Comparison of ENCODE assay signal across 11 mouse cellular contexts in genomic region chr6:100110981-100111660, GRCm38 (mm10).
DNase-seq lines count a peak whose midpoint lies in the region; ATAC-seq lines count a peak whose summit lies in the region.
"Had no signal": no experiment of that assay in that cellular context is flagged by ENCODE, and none has a peak within 500 bp of the region (broad histone marks: within the 10 kb centered on the region; RNA-seq: fewer than 3 reads in every experiment).

No protein-coding gene starts in this region.

- no peak overlapping the region for H3K4me2 ChIP-seq in kidney, embryonic 16.5 days (replicated peaks; ENCODE audit: low read depth, low read length)
- H3K4me2 ChIP-seq: limb, embryonic 12.5 days; lung, embryonic 14.5 days had no signal

- 71% methylated on average over 2 of the region's 2 CpGs for WGBS in kidney, embryonic 16.5 days

- no peaks in the 10 kb centered on the region for H3K9me3 ChIP-seq in kidney, embryonic 16.5 days (ENCODE audit: low read length)
- H3K9me3 ChIP-seq: limb, embryonic 12.5 days had no signal

- ATAC-seq in kidney, embryonic 16.5 days (ENCODE audit: low FRiP score, low TSS enrichment) = no peak

- peaks cover 11% of the 10 kb centered on the region; the same call in 1 of the 2 replicates for H3K27me3 ChIP-seq in kidney, embryonic 16.5 days (ENCODE audit: insufficient read depth, low read length)

- H3K9ac ChIP-seq in kidney, embryonic 16.5 days (replicated peaks; ENCODE audit: low read length) = no peak overlapping the region
- H3K9ac ChIP-seq: limb, embryonic 12.5 days; lung, embryonic 14.5 days had no signal

- no peaks in the 10 kb centered on the region for H3K36me3 ChIP-seq in kidney, embryonic 16.5 days (ENCODE audit: insufficient read depth, low read length)
- H3K36me3 ChIP-seq: limb, embryonic 12.5 days had no signal

- H3K4me3 ChIP-seq in kidney, embryonic 16.5 days (ENCODE audit: low read length) = no peak overlapping the region
- H3K4me3 ChIP-seq: limb, embryonic 12.5 days had no signal

- H3K4me1 ChIP-seq in kidney, embryonic 16.5 days (ENCODE audit: insufficient read depth, low read length) = peaks cover 28% of the 10 kb centered on the region

- DNase-seq in adrenal gland, adult (ENCODE audit: inconsistent age in 2 of 2, low spot score in 1 of 2) = peak; percentile 38 to 39
- no peak for DNase-seq in adrenal gland, adult 18-20 months (ENCODE audit: low spot score in 2 of 2)
- peak; percentile 24 for DNase-seq in kidney, adult 9 months
- peak; percentile 82 to 89 for DNase-seq in cerebellum, postnatal 10 days
- DNase-seq in kidney, postnatal 25 days = peak; percentile 70
- no peak for DNase-seq in right cerebral cortex, adult 2 months (ENCODE audit: low spot score in 2 of 2)
- no peak for DNase-seq in layer of hippocampus, postnatal 36 days
- DNase-seq: lung, embryonic 14.5 days; right cerebral cortex, postnatal 14 days had no signal

- no peak overlapping the region for H3K27ac ChIP-seq in kidney, embryonic 16.5 days (ENCODE audit: low read length)
- H3K27ac ChIP-seq: limb, embryonic 12.5 days had no signal

Comparison
In these comparisons a context has a peak if more than half of its experiments do, and no peak if none do; other contexts are left out.
1. DNase-seq: peak in adrenal gland, adult (2 of 2), kidney, adult 9 months (single experiment), cerebellum, postnatal 10 days (2 of 2) and kidney, postnatal 25 days (2 of 2); none in adrenal gland, adult 18-20 months (0 of 2), right cerebral cortex, adult 2 months (0 of 2) and layer of hippocampus, postnatal 36 days (0 of 2).